Mouse (Mus musculus) leukemia stem cell, adult 10-12 weeks (primary cell): Measurements from ENCODE around the gene Josd1. TPM values are rescaled to one million over a fixed set of nuclear protein-coding genes. Genes with fewer than 3 reads are reported as not detected.

ENCODE experiments used
- polyA plus RNA-seq: library from polyadenylated mRNA; stranded (reverse); fragments of >175 nt; gene quantifications from 2 replicates; pipeline ENCODE4 v1.2.3, GENCODE M21; 2012; ENCODE audit warnings: low replicate concordance

The Josd1 gene
- polyA plus RNA-seq: 70.7 and 83.5 TPM in 2 replicates

DNA sequence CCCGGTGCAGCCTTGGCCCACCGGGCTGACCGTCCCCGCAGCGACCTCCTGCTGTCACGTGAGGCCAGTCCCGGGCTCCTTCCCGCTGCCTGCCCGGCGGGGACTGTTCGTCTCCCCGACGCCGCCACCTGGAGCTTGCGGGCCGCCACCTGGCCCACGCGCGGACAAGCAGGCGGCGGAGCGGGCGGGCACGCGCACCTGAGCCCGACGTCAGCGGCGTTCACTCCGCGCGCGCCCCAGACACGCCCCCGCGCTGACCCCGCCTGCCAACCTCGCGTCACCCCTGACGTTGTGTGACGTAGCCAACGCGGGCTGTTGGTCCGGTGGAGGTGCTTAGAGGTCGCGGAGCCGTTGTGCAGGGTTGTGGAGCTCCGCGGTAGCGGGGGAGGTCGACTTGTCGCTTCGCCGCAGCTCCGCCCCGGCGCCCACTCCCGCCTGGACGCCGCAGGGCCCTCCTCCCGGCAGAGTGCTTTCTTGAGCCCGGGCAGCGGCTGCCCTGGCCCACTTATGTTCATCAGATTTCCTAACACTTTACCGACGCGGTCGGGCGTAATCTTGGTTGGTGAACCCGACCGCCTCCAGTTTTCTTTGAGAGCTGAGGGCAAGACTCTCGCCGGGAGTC is at the start of gene Josd1:
TSS of gene Josd1 (minus strand) at position 274 of the 622 bp plus-strand sequence.

DNA sequence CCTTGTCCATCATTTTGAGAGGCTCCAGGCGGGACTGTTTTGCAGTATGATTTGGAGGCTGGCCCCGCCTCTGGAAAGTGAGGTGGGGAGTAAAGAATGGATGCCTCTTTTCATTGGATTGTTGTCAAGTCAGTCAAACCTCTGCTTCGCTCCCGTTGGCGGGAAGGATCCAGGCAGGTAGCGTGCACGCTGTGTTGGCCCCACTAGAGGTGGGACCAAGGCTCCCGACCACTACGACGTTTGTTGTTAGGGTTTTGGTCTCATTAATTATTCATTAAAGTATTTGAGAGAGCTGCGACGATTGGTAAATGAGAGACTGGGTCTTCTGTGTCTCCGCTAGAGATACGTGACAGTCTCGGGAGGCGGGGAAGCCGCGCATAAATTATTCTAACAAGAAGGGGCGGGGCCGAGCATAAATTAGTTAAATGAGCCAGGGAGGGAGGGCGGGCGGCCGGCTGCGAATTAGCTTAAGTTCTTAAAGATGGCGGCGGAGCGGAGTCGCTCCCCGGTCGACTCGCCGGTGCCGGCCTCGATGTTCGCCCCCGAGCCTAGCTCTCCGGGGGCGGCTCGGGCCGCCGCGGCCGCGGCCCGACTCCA is 2.8 kb upstream of the Josd1 start, which contains the start of gene Gtpbp1:
TSS of gene Gtpbp1 (plus strand) at position 420 of the 597 bp plus-strand sequence.

DNA sequence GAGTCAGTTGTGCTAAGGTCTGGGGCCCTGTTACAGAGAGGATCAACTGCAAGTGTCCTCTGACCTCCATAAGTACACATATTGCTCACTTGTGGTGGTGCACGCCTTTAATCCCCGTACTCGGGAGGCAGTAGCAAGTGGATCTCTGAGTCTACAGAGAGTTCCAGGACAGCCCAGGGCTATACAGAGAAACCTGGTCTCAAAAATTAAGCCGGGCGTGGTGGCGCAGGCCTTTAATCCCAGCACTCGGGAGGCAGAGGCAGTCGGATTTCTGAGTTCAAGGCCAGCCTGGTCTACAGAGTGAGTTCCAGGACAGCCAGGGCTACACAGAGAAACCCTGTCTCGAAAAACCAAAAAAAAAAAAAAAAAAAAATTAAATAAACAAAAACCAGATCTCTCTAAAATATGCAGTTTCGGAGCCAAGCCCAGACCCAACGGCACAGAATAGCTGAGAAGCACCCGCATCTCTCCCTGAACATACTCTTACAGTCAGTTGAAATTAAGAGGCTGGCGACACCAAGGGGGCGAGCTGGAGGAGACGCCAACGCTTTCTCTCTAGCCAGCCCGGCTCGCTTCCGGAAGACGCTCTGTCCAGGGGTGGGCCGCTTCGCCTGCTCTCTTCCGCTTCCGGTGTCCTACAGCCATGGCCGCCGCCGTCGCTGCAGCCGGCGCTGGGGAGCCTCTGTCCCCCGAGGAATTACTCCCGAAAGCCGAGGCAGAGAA is 17.3 kb downstream of the Josd1 start, which contains the start of gene Tomm22:
TSS of gene Tomm22 (plus strand) at position 613 of the 723 bp plus-strand sequence.

DNA sequence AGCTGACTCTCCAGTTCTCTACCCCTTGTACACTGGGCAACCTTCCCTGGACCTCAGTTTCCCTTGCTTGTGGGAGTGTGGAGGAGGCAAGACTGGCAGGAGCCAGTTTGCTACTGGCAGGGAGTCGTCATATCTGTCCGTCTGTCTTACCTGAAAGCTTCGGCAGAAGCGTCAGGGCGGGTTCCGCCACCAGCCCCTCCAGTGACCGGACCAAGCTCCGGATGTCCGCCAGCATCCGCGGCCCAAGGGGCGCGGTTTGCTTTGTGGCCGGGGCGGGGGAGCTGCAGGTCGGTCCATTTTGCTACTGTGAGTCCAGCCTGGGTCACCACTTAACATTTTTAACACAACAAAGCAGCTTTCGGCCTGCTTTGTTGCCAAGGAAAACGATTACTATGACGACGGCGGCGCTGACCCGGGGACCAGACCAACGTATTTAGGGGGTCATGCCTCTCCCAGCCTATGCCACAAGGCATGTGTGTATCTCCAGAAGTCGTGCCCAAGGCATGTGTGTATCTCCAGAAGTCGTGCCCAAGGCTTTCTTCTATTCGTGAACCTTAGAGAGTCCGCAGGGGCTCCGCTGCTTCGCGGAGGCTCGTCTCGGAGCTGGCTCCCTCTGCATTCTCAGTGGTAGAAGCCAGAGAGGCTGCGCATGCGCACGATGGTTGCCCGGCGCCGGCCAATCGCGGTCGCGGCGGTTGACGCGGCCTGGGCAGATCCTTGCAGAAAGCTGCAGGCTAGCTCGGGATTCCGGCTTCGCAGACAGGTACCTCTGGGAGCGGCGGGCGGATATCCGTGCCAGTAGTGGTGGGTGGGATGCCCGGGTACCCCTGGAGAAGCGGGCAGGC is 29.0 kb downstream of the Josd1 start, which contains the start of the genes Fam227a and Cby1:
TSS of gene Fam227a (minus strand) at position 426 of the 845 bp plus-strand sequence.
TSS of gene Cby1 (plus strand) at position 669 of the 845 bp plus-strand sequence.

Other genes starting within 250 kb of the Josd1 start
- gene Csnk1e, start 232.4 kb downstream of the Josd1 start, polyA plus RNA-seq: 30.9 and 51.5 TPM in 2 replicates
- gene Kcnj4, start 182.7 kb downstream of the Josd1 start, polyA plus RNA-seq: not detected in 2 replicates
- gene Kdelr3, start 171.5 kb downstream of the Josd1 start, polyA plus RNA-seq: 0.20 TPM in 1 of 2 replicates, not detected in the other
- 56.6 and 58.3 TPM in 2 replicates for gene Ddx17, start 141.2 kb downstream of the Josd1 start, polyA plus RNA-seq
- gene Dmc1, start 82.8 kb downstream of the Josd1 start, polyA plus RNA-seq: not detected in 2 replicates
- gene Fam227a, start 29.0 kb downstream of the Josd1 start, polyA plus RNA-seq: 0.03 and 0.14 TPM in 2 replicates
- 82.1 and 89.2 TPM in 2 replicates for gene Cby1, start 28.7 kb downstream of the Josd1 start, polyA plus RNA-seq
- gene Tomm22, start 17.1 kb downstream of the Josd1 start, polyA plus RNA-seq: 99.5 and 101 TPM in 2 replicates
- 113 and 151 TPM in 2 replicates for gene Gtpbp1, start 2.9 kb upstream of the Josd1 start, polyA plus RNA-seq
- gene Sun2, start 54.6 kb upstream of the Josd1 start, polyA plus RNA-seq: 58.0 and 63.2 TPM in 2 replicates
- gene Dnal4, start 89.9 kb upstream of the Josd1 start, polyA plus RNA-seq: 12.0 and 21.0 TPM in 2 replicates
- gene Nptxr, start 116.8 kb upstream of the Josd1 start, polyA plus RNA-seq: 0.45 and 1.6 TPM in 2 replicates
- gene Npcd, start 146.3 kb upstream of the Josd1 start, polyA plus RNA-seq: 0.36 TPM in 1 of 2 replicates, not detected in the other
- gene Cbx6, start 146.8 kb upstream of the Josd1 start, polyA plus RNA-seq: 33.5 and 38.6 TPM in 2 replicates
- gene Apobec3, start 203.7 kb upstream of the Josd1 start, polyA plus RNA-seq: 1.2 and 3.2 TPM in 2 replicates